Mouse (Mus musculus) liver, adult 2 months (tissue): ENCODE data around the gene Fkbp11. TPM values are rescaled to one million over a fixed set of nuclear protein-coding genes. Genes with fewer than 3 reads are reported as not detected.

Experiments used
- DNase-seq: peaks from one replicate; pipeline ENCODE4 v3.0.0-alpha.2; 2011; ENCODE audit warnings: low read depth, low spot score; ENCODE audit errors: extremely low read depth
- H3K27ac ChIP-seq: fragments of 200-500 bp; replicated peaks from 2 replicates; pipeline ENCODE4 v1.5.1; 2012; ENCODE audit warnings: low read depth, mild to moderate bottlenecking, control low read depth, inconsistent platforms, low read length; ENCODE audit not compliant: insufficient read depth
- H3K27me3 ChIP-seq: fragments of 200-500 bp; 2 replicates; pipeline ENCODE4 v1.6.1; 2012; ENCODE audit warnings: mild to moderate bottlenecking, moderate library complexity, low read length, inconsistent platforms; ENCODE audit not compliant: control insufficient read depth, insufficient read depth
- H3K36me3 ChIP-seq: fragments of 200-500 bp; 2 replicates; pipeline ENCODE4 v1.6.1; 2012; ENCODE audit warnings: low read length, inconsistent platforms; ENCODE audit not compliant: control insufficient read depth, insufficient read depth
- H3K4me1 ChIP-seq: fragments of 200-500 bp; 2 replicates; pipeline ENCODE4 v1.6.1; 2011; ENCODE audit warnings: low read length; ENCODE audit not compliant: control insufficient read depth, insufficient read depth
- H3K4me3 ChIP-seq: fragments of 200-500 bp; 2 replicates; pipeline ENCODE4 v1.5.1; 2011; ENCODE audit warnings: low read depth, mild to moderate bottlenecking, control low read depth, low read length, moderate library complexity; ENCODE audit not compliant: insufficient read depth
- H3K79me2 ChIP-seq: fragments of 200-500 bp; 2 replicates; pipeline ENCODE4 v1.6.1; 2012; ENCODE audit warnings: inconsistent platforms, mild to moderate bottlenecking, low read length, moderate library complexity; ENCODE audit not compliant: control insufficient read depth, insufficient read depth
- H3K9ac ChIP-seq: fragments of 200-500 bp; 2 replicates; pipeline ENCODE4 v1.6.1; 2012; ENCODE audit warnings: low read depth, mild to moderate bottlenecking, control low read depth, inconsistent platforms, low read length
- CTCF ChIP-seq: fragments of 200-500 bp; IDR thresholded peaks from 2 replicates; pipeline ENCODE4 v1.5.1; 2011; ENCODE audit warnings: low read depth, low read length, control low read depth
- POLR2A ChIP-seq: fragments of 200-500 bp; IDR thresholded peaks from 2 replicates; pipeline ENCODE4 v1.6.1; 2011; ENCODE audit warnings: low read length, control low read depth; ENCODE audit not compliant: insufficient read depth; ENCODE audit errors: extremely low read depth
- WGBS: fragments of 180-500 bp; shearing (Covaris S2); methylation state at CpG from one replicate; pipeline ENCODE4 v1.1.7; 2018; 5-methylcytosine and 5-hydroxymethylcytosine counted together
- polyA plus RNA-seq: library from polyadenylated mRNA; depleted of rRNA; stranded (reverse); fragments of >200 nt; gene quantifications from 2 replicates; pipeline ENCODE4 v1.2.3, GENCODE M21; 2012; rRNA removed
- total RNA-seq: library from RNA; depleted of rRNA; stranded (reverse); fragments of >200 nt; gene quantifications from 2 replicates; pipeline ENCODE4 v1.2.3, GENCODE M21; 2014; rRNA removed

Gene Fkbp11
- total RNA-seq = 22.4 and 26.6 TPM in 2 replicates
- 12.2 and 22.4 TPM in 2 replicates for polyA plus RNA-seq

DNA sequence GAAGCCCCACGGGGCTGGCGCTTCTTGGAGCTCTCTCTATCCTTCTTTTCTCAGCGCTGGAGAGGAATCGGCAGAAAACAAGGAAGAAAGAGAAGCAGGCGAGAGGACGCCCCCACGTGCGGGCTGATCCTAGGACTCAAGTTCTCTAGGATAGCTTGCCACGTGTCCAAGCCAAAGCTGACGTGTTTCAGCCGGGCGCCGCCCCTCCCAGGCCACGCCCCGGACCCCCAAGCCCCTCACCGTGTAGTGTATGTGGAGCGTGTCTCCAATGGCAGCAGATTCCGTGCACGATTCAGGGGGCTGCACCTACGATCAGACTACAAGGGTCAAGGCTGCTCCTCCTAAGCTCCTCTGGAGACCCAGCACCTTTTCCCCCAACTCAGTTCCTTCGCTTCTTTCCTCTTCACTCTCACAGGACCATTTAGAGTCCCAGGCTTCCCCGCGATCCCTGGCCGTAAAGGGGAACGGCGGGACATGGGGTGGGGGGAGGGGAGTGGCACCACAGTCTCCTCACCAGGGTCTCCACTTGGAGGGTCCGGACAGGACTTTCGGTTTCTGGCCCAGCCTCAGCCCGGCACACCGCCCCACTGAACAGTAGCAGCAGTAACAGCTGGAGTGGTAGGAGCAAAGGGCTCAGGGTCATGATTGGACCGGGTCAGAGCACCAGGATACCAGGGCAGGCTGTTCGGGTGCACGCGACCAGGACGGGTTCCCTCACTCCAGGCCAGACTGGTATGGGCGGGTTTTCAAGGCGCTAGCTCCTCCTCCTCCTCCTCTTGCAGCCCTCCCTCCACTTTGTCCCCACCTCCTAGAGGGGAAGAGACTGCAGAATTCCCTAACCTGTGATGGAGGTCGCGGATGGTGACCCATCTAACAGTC, at the start of gene Fkbp11:
Gene Fkbp11 (minus strand): TSS at position 756 of the 879 bp plus-strand sequence.
- H3K27ac ChIP-seq = peak within 1 kb of the TSS; percentile 56
- peak within 1 kb of the TSS; percentile 70 for H3K4me3 ChIP-seq
- H3K4me1 ChIP-seq = peaks cover 13% of the 10 kb centered on the region
- TF ChIP-seq CTCF (no peak), POLR2A (peak; percentile 47; the same call in 1 of the 2 replicates)
- H3K9ac ChIP-seq = peak within 1 kb of the TSS; percentile 65
- H3K27me3 ChIP-seq = no peaks in the 10 kb centered on the region
- H3K36me3 ChIP-seq = no peaks in the 10 kb centered on the region
- whole genome bisulfite sequencing = under 1% methylated on average over 39 of the region's 39 CpGs
- no peaks in the 10 kb centered on the region for H3K79me2 ChIP-seq
- peak; percentile 87 for DNase-seq

DNA sequence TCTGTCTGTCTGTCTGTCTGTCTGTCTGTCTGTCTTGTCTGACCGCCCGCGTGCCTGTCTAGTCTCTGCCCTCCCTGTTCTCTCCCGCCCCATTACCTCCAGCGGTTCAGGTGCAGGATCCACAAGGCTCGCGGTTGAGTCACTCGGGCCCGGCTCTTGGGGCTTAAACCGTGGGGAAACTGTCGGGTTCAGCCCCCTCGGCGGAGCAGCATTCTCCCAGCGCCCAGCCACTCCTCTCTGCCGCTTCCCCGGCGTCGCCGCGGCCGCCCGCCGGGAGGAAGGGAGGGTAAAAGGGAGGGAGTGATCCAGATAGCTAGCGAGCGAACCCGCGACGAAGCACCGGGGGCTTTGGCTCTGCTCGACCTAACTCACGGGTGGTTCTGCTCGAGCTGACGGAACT, 49.8 kb upstream of the Fkbp11 start, which contains the start of gene Wnt10b:
Gene Wnt10b (minus strand): TSS at position 389 of the 400 bp plus-strand sequence.
- no peak for TF ChIP-seq CTCF
- DNase-seq = no peak
- no peaks in the 10 kb centered on the region for H3K36me3 ChIP-seq
- H3K4me3 ChIP-seq = no peak within 1 kb of the TSS
- H3K27me3 ChIP-seq = peaks cover 34% of the 10 kb centered on the region
- 2% methylated on average over 33 of the region's 33 CpGs for WGBS
- H3K9ac ChIP-seq = no peak within 1 kb of the TSS
- H3K79me2 ChIP-seq = no peaks in the 10 kb centered on the region
- H3K27ac ChIP-seq = no peak within 1 kb of the TSS
- H3K4me1 ChIP-seq = peaks cover 3% of the 10 kb centered on the region; the same call in 1 of the 2 replicates

DNA sequence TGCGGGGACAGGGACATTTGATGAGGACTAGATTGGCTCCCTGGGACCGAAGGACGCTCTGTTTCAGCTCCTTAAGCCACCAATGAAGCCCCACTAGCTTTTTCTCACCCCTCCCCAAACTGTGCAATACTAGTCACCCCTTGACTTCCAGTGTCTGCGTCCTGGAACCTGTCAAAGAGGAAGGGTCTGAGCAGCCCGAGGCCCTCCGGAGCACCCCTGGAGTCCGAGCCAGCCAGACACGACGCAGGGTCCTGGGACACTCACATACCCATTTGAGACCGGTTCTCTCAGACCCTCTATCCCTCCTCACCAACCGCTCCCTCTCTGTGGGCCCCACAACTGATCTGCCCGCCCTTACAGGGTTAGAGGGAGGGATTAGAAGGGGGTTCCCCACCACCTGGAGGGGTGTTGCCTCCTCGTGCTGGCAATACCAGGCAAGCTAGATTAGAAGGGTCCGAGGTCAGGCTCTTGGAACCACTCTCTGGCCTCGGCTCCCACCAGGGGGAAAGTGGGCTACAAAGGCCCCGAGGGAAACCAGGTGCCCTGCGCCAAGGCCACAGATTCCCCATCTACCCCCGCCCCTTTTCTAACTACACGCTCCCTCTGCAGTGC, 49.1 kb upstream of the Fkbp11 start:
- TF ChIP-seq POLR2A (no peak), CTCF (no peak)
- Histone ChIP-seq H3K27ac (no peak overlapping the region), H3K27me3 (peaks cover 38% of the 10 kb centered on the region), H3K9ac (no peak overlapping the region), H3K36me3 (no peaks in the 10 kb centered on the region), H3K4me1 (peaks cover 7% of the 10 kb centered on the region; the same call in 1 of the 2 replicates), H3K4me3 (no peak overlapping the region), H3K79me2 (no peaks in the 10 kb centered on the region)
- WGBS = 10% methylated on average over 19 of the region's 19 CpGs
- DNase-seq = no peak

DNA sequence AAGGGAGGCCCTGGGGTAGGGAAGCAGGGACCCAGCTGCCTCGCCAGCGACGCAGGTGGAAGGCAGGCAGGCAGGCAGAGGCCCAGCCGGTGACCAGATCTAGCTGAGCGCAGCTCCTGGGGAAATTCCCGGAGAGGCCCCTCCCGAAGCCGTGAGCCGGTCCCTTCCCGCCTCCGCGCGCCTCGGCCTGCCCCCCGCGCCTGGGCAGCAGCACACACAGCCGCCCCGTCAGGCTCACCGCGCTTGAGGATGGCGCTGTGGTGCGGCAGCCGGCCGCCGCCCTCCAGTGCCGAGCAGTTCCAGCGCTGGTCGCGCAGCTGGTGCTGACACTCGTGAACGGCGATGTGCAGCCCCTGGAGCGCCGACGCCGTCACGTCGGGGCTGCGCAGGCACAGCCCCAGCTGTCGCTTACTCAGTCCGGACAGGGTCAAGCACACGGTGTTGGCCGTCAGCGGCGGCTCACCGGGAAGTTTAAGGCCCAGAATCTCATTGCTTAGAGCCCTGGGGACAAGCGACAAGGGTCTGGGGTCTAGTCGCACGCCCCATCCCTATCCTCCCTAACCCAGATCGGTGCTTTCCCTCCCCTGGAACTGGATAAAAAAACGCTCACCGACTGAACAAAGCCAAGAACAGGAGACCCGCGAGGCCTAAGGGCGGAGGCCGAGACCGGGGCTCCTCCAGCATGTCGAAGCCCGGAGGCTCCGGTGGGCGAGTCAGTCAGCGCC, 48.4 kb upstream of the Fkbp11 start:
- Histone ChIP-seq H3K27ac (no peak overlapping the region), H3K4me1 (peaks cover 7% of the 10 kb centered on the region; the same call in 1 of the 2 replicates), H3K27me3 (peaks cover 38% of the 10 kb centered on the region), H3K9ac (no peak overlapping the region; the same call in 1 of the 2 replicates), H3K4me3 (peak overlapping the region; percentile 2; the same call in 1 of the 2 replicates), H3K79me2 (no peaks in the 10 kb centered on the region), H3K36me3 (no peaks in the 10 kb centered on the region)
- no peak for TF ChIP-seq POLR2A
- no peak for TF ChIP-seq CTCF
- 7% methylated on average over 62 of the region's 62 CpGs for WGBS
- DNase-seq = no peak

DNA sequence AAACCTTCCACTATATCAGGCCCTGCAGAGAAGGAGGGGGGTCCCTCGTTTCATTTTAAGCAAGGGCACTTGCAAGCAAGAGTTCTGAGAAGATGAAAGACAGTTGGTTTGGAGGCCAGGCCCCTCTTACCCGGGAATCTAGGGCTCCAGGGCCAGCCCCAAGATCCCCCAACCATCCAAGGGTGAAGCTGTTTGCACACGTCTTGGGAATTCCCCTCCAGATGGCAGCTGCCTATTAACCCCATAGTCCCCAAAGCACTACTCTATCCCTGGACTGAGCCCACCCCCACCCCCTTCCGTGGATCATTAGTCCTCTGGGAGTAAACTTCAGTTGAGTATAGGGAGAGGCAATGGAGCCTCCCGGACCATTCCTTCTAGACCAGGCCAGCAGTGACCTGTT, 47.5 kb upstream of the Fkbp11 start:
- TF ChIP-seq CTCF = no peak
- TF ChIP-seq POLR2A = no peak
- H3K4me3 ChIP-seq = no peak overlapping the region
- WGBS = 38% methylated on average over 5 of the region's 5 CpGs
- H3K9ac ChIP-seq = no peak overlapping the region
- no peaks in the 10 kb centered on the region for H3K36me3 ChIP-seq
- H3K27me3 ChIP-seq = peaks cover 38% of the 10 kb centered on the region
- DNase-seq = no peak
- H3K4me1 ChIP-seq = peaks cover 7% of the 10 kb centered on the region; the same call in 1 of the 2 replicates
- no peak overlapping the region for H3K27ac ChIP-seq
- no peaks in the 10 kb centered on the region for H3K79me2 ChIP-seq
